Mouse (Mus musculus): Measurements from ENCODE around the gene Tenm3.

Tenm3 gene

GRCm38 (mm10) chr8:48742741-48743140 is 101.0 kb downstream of the Tenm3 start:
- DNase-seq (ENCODE audit: low spot score in 2 of 2), result no peak

GRCm38 (mm10) chr8:48740951-48741350 is 102.8 kb downstream of the Tenm3 start:
- DNase-seq (ENCODE audit: low spot score in 2 of 2), result no peak

GRCm38 (mm10) chr8:48740147-48740881 is 103.4 kb downstream of the Tenm3 start:
- peak; percentile 56 to 70 for DNase-seq (ENCODE audit: low spot score in 2 of 2)

GRCm38 (mm10) chr8:48733731-48734130 is 110.0 kb downstream of the Tenm3 start:
- no peak for DNase-seq (ENCODE audit: low spot score in 2 of 2)

- DNase-seq (ENCODE audit: low spot score in 2 of 2), result no peak
These were observed 110.7 kb downstream of the Tenm3 start for GRCm38 (mm10) chr8:48733057-48733456.

GRCm38 (mm10) chr8:48730701-48731100 is 113.0 kb downstream of the Tenm3 start:
- DNase-seq (ENCODE audit: low spot score in 2 of 2), result no peak

GRCm38 (mm10) chr8:48728833-48729690 is 114.7 kb downstream of the Tenm3 start:
- no peak for DNase-seq (ENCODE audit: low spot score in 2 of 2)

GRCm38 (mm10) chr8:48728006-48728405 is 115.7 kb downstream of the Tenm3 start:
- no peak for DNase-seq (ENCODE audit: low spot score in 2 of 2)

- no peak for DNase-seq (ENCODE audit: low spot score in 2 of 2)
These were observed 121.0 kb downstream of the Tenm3 start for GRCm38 (mm10) chr8:48722744-48723143.

- DNase-seq (ENCODE audit: low spot score in 2 of 2), result no peak
These were observed 121.4 kb downstream of the Tenm3 start for GRCm38 (mm10) chr8:48722318-48722717.

- DNase-seq (ENCODE audit: low spot score in 2 of 2), result peak in 1 of 2 experiments; percentile 43
These were observed 122.4 kb downstream of the Tenm3 start for GRCm38 (mm10) chr8:48721376-48721775.

- DNase-seq (ENCODE audit: low spot score in 2 of 2), result no peak
These were observed 128.1 kb downstream of the Tenm3 start for GRCm38 (mm10) chr8:48715616-48716015.

GRCm38 (mm10) chr8:48706666-48707065 is 137.1 kb downstream of the Tenm3 start:
- DNase-seq (ENCODE audit: low spot score in 2 of 2), result no peak

GRCm38 (mm10) chr8:48704885-48705515 is 138.8 kb downstream of the Tenm3 start:
- no peak for DNase-seq (ENCODE audit: low spot score in 2 of 2)

GRCm38 (mm10) chr8:48704485-48704884 is 139.3 kb downstream of the Tenm3 start:
- no peak for DNase-seq (ENCODE audit: low spot score in 2 of 2)

- peak; percentile 51 to 58 for DNase-seq (ENCODE audit: low spot score in 2 of 2)
These were observed 152.9 kb downstream of the Tenm3 start for GRCm38 (mm10) chr8:48690665-48691395.

GRCm38 (mm10) chr8:48688706-48689105 is 155.0 kb downstream of the Tenm3 start:
- DNase-seq (ENCODE audit: low spot score in 2 of 2), result no peak

- no peak for DNase-seq (ENCODE audit: low spot score in 2 of 2)
These were observed 155.6 kb downstream of the Tenm3 start for GRCm38 (mm10) chr8:48688188-48688587.

GRCm38 (mm10) chr8:48673476-48673875 is 170.3 kb downstream of the Tenm3 start:
- no peak for DNase-seq (ENCODE audit: low spot score in 2 of 2)

GRCm38 (mm10) chr8:48672471-48672870 is 171.3 kb downstream of the Tenm3 start:
- DNase-seq (ENCODE audit: low spot score in 2 of 2), result peak; percentile 31 to 33

- DNase-seq (ENCODE audit: low spot score in 2 of 2), result no peak
These were observed 172.4 kb downstream of the Tenm3 start for GRCm38 (mm10) chr8:48671318-48671717.

GRCm38 (mm10) chr8:48670895-48671294 is 172.9 kb downstream of the Tenm3 start:
- DNase-seq (ENCODE audit: low spot score in 2 of 2), result no peak

Data from right cerebral cortex, postnatal 10 days (tissue).